Mouse (Mus musculus): Measurements from ENCODE around the gene Csmd2. TPM values are rescaled to one million over a fixed set of nuclear protein-coding genes. Genes with fewer than 3 reads are reported as not detected.

Csmd2 gene
- total and polyA plus RNA-seq, 3 experiments = 0.11 TPM; not detected in 2

DNA sequence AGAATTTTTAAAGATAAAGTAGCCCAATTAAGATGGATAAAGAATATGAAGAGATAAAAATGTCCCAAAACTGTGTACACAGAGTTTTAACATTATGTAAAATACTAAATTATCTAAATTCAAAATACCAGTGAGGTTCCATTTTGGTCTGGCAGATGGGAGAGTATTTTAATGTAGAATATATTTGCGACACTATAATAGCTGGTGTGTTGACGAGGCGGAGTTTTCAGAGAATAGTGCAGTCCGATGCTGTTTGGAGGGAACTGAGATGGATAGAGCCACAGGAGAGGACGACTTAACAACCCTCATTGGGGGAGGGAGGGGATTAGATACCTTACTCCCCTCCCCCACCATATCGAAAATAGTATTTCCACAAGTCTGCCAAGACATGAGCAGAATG, 452.9 kb downstream of the Csmd2 start:
- TF ChIP-seq GATA1 (IDR thresholded peaks at IDR 0.05; ENCODE audit: borderline replicate concordance, low read length) = no peak
- no peak for TF ChIP-seq GATA2 (IDR thresholded peaks at IDR 0.05; ENCODE audit: borderline replicate concordance, low read depth, low read length)
- TF ChIP-seq TAL1 (conservative IDR thresholded peaks at IDR 0.05; ENCODE audit: low read depth, low read length) = no peak
- no peak for TF ChIP-seq CTCF (IDR thresholded peaks at IDR 0.05; ENCODE audit: low read depth, low read length)
- no peak for TF ChIP-seq POLR2AphosphoS5 (IDR thresholded peaks at IDR 0.05; ENCODE audit: insufficient replicate concordance, low read depth, low read length)
- Histone ChIP-seq H3K9me3 (replicated peaks) (peaks cover 44% of the 10 kb centered on the region), H3K36me3 (replicated peaks) (no peaks in the 10 kb centered on the region), H3K27me3 (ENCODE audit: insufficient read depth, low read length) (no peaks in the 10 kb centered on the region), H3K4me3 (ENCODE audit: low read depth, low read length) (no peak overlapping the region), H3K4me1 (ENCODE audit: insufficient read depth, low read depth, low read length) (no peaks in the 10 kb centered on the region)
- ATAC-seq (ENCODE audit: extremely low read depth, insufficient number of reproducible peaks, low FRiP score, poor library complexity, severe bottlenecking) = no peak
- no peak for DNase-seq (ENCODE audit: low spot score)

GRCm38 (mm10) chr4:128441228-128441627, 453.6 kb downstream of the Csmd2 start:
- TF ChIP-seq CTCF (IDR thresholded peaks at IDR 0.05; ENCODE audit: low read depth, low read length) = no peak
- TF ChIP-seq GATA2 (IDR thresholded peaks at IDR 0.05; ENCODE audit: borderline replicate concordance, low read depth, low read length) = no peak
- TF ChIP-seq GATA1 (IDR thresholded peaks at IDR 0.05; ENCODE audit: borderline replicate concordance, low read length) = no peak
- TF ChIP-seq POLR2AphosphoS5 (IDR thresholded peaks at IDR 0.05; ENCODE audit: insufficient replicate concordance, low read depth, low read length) = no peak
- TF ChIP-seq TAL1 (conservative IDR thresholded peaks at IDR 0.05; ENCODE audit: low read depth, low read length) = no peak
- H3K36me3 ChIP-seq (replicated peaks) = no peaks in the 10 kb centered on the region
- no peak for ATAC-seq (ENCODE audit: extremely low read depth, insufficient number of reproducible peaks, low FRiP score, poor library complexity, severe bottlenecking)

DNA sequence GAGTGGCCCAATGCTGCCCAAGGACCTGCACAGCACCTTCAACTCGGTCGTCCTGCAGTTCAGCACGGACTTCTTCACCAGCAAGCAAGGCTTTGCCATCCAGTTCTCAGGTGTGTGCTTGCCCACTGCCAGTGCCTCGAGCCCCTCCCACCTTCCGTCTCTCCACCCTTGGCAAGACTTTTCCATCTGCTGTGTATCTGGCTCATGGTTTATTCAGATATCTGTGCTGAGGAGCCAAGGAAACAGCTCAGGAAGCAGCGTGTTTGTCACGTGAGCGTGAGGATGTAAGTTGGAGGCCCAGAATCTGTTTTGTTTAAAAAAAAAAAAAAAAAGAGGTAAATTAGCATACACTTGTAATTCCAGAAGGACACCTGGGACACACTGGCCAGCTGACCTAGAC, 455.1 kb downstream of the Csmd2 start:
- no peak for TF ChIP-seq GATA2 (IDR thresholded peaks at IDR 0.05; ENCODE audit: borderline replicate concordance, low read depth, low read length)
- no peak for TF ChIP-seq POLR2AphosphoS5 (IDR thresholded peaks at IDR 0.05; ENCODE audit: insufficient replicate concordance, low read depth, low read length)
- TF ChIP-seq CTCF (IDR thresholded peaks at IDR 0.05; ENCODE audit: low read depth, low read length) = no peak
- TF ChIP-seq TAL1 (conservative IDR thresholded peaks at IDR 0.05; ENCODE audit: low read depth, low read length) = no peak
- TF ChIP-seq GATA1 (IDR thresholded peaks at IDR 0.05; ENCODE audit: borderline replicate concordance, low read length) = no peak
- Histone ChIP-seq H3K9me3 (replicated peaks) (peaks cover 63% of the 10 kb centered on the region), H3K36me3 (replicated peaks) (no peaks in the 10 kb centered on the region), H3K27me3 (ENCODE audit: insufficient read depth, low read length) (no peaks in the 10 kb centered on the region), H3K4me3 (ENCODE audit: low read depth, low read length) (no peak overlapping the region), H3K4me1 (ENCODE audit: insufficient read depth, low read depth, low read length) (no peaks in the 10 kb centered on the region)
- DNase-seq (ENCODE audit: low spot score) (no peak), ATAC-seq (ENCODE audit: extremely low read depth, insufficient number of reproducible peaks, low FRiP score, poor library complexity, severe bottlenecking) (no peak)

More at GRCm38 (mm10) chr4:128441228-128441627, 453.6 kb downstream of the Csmd2 start:
- Histone ChIP-seq H3K9me3 (replicated peaks) (peaks cover 50% of the 10 kb centered on the region), H3K4me3 (ENCODE audit: low read depth, low read length) (no peak overlapping the region), H3K4me1 (ENCODE audit: insufficient read depth, low read depth, low read length) (no peaks in the 10 kb centered on the region), H3K27me3 (ENCODE audit: insufficient read depth, low read length) (no peaks in the 10 kb centered on the region)
- no peak for DNase-seq (ENCODE audit: low spot score)

- DNase-seq (ENCODE audit: low spot score) (no peak), ATAC-seq (ENCODE audit: extremely low read depth, insufficient number of reproducible peaks, low FRiP score, poor library complexity, severe bottlenecking) (no peak)
- no peaks in the 10 kb centered on the region for H3K4me1 ChIP-seq (ENCODE audit: insufficient read depth, low read depth, low read length)
Observed at GRCm38 (mm10) chr4:128445514-128446260, 458.0 kb downstream of the Csmd2 start.

DNA sequence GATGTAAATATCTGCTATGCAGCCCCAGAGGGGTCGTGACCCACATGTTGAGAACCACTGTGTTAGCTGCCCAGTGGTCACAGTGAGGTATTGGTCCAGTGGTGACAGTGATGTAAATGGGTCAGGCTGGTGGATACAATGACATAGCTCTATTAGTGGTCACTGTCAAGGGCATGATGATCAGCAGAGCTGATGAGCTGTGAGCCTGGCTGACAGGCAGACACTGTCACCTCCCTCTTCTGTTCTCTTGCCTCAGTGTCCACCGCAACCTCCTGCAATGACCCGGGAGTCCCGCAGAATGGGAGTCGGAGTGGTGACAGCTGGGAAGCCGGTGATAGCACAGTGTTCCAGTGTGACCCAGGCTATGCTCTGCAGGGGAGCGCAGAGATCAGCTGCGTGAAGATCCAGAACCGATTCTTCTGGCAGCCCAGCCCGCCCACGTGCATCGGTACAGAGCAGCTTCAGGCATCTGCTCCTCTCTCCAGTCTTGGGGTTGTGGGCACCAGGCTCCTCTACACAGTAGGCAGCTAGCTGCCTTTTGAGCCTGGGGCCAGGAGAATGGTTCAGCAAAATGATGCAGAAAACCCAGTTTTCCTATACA, 461.3 kb downstream of the Csmd2 start:
- Histone ChIP-seq H3K36me3 (replicated peaks) (no peaks in the 10 kb centered on the region), H3K4me3 (ENCODE audit: low read depth, low read length) (no peak overlapping the region), H3K4me1 (ENCODE audit: insufficient read depth, low read depth, low read length) (no peaks in the 10 kb centered on the region), H3K9me3 (replicated peaks) (peaks cover 86% of the 10 kb centered on the region), H3K27me3 (ENCODE audit: insufficient read depth, low read length) (no peaks in the 10 kb centered on the region)
- DNase-seq (ENCODE audit: low spot score) = no peak
- ATAC-seq (ENCODE audit: extremely low read depth, insufficient number of reproducible peaks, low FRiP score, poor library complexity, severe bottlenecking) = no peak
- no peak for TF ChIP-seq GATA1 (IDR thresholded peaks at IDR 0.05; ENCODE audit: borderline replicate concordance, low read length)
- TF ChIP-seq CTCF (IDR thresholded peaks at IDR 0.05; ENCODE audit: low read depth, low read length) = no peak
- no peak for TF ChIP-seq GATA2 (IDR thresholded peaks at IDR 0.05; ENCODE audit: borderline replicate concordance, low read depth, low read length)
- no peak for TF ChIP-seq POLR2AphosphoS5 (IDR thresholded peaks at IDR 0.05; ENCODE audit: insufficient replicate concordance, low read depth, low read length)

More at GRCm38 (mm10) chr4:128445514-128446260, 458.0 kb downstream of the Csmd2 start:
- Histone ChIP-seq H3K9me3 (replicated peaks) (peaks cover 84% of the 10 kb centered on the region), H3K27me3 (ENCODE audit: insufficient read depth, low read length) (no peaks in the 10 kb centered on the region), H3K36me3 (replicated peaks) (no peaks in the 10 kb centered on the region), H3K4me3 (ENCODE audit: low read depth, low read length) (no peak overlapping the region)
- TF ChIP-seq TAL1 (conservative IDR thresholded peaks at IDR 0.05; ENCODE audit: low read depth, low read length) (no peak), CTCF (IDR thresholded peaks at IDR 0.05; ENCODE audit: low read depth, low read length) (no peak), POLR2AphosphoS5 (IDR thresholded peaks at IDR 0.05; ENCODE audit: insufficient replicate concordance, low read depth, low read length) (no peak)

DNA sequence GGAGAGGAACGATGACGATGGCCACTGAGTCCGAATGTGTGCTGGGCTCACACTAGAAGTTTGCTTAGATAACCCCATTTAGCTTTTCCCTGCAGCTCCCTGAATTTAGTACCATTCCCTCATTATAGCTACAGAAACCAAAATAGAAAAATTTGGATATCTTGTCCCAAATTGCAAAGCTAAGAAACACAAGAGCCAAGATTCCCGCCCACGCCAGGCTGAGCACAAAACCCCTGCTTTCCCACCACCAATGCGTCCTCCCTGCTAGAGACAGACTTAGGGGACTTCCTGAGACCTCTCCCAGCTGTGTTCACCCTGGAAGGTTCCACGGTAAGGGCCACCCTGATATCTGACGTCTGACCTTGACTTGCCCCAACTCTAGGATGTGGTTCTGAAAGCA, 462.5 kb downstream of the Csmd2 start:
- Histone ChIP-seq H3K36me3 (replicated peaks) (no peaks in the 10 kb centered on the region), H3K4me3 (ENCODE audit: low read depth, low read length) (no peak overlapping the region), H3K4me1 (ENCODE audit: insufficient read depth, low read depth, low read length) (no peaks in the 10 kb centered on the region), H3K27me3 (ENCODE audit: insufficient read depth, low read length) (no peaks in the 10 kb centered on the region), H3K9me3 (replicated peaks) (peaks cover 87% of the 10 kb centered on the region)
- TF ChIP-seq POLR2AphosphoS5 (IDR thresholded peaks at IDR 0.05; ENCODE audit: insufficient replicate concordance, low read depth, low read length) = no peak
- TF ChIP-seq TAL1 (conservative IDR thresholded peaks at IDR 0.05; ENCODE audit: low read depth, low read length) = no peak
- no peak for TF ChIP-seq GATA2 (IDR thresholded peaks at IDR 0.05; ENCODE audit: borderline replicate concordance, low read depth, low read length)
- TF ChIP-seq GATA1 (IDR thresholded peaks at IDR 0.05; ENCODE audit: borderline replicate concordance, low read length) = no peak
- TF ChIP-seq CTCF (IDR thresholded peaks at IDR 0.05; ENCODE audit: low read depth, low read length) = no peak
- ATAC-seq (ENCODE audit: extremely low read depth, insufficient number of reproducible peaks, low FRiP score, poor library complexity, severe bottlenecking) (no peak), DNase-seq (ENCODE audit: low spot score) (no peak)
